In the genomic region with DNA sequence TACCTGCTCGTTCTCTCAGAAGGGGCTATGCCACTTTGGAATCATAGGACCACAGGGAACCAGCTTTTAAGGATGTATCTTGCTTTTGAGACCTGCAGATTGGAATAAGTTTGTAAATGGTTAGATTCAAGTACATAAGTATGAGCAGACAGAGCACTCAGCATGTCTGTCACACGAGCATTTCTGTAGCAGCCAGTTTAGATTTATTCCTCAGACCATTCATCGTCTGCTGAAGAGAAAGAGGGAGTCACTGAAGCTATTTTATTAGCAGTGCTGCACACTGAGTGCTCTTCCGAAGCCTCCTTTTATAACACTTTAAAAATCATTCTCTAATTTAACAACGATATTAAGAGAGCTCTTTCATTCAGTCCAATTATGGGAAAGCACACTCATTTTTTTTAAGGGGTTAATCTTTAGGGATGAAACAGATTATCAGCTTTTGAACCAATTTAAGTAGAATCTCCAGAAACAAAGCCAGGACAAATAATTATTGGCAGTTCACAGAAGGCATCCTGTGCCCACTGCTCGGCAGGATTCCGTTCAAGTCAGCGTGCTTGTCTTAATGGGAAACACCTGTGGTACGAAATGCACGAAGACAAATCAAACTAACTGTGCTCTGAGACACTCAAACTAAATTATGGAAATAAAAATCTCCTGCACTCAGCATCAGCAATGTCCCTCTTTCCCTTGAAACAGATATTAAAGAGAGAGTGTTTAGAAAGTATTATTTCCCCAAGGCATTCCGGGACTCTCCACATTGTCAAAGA, we compare ENCODE assay signal across 15 mouse cellular contexts.
DNase-seq lines count a peak whose midpoint lies in the region; ATAC-seq lines count a peak whose summit lies in the region.
"Had no signal": no experiment of that assay in that cellular context is flagged by ENCODE, and none has a peak within 500 bp of the region (broad histone marks: within the 10 kb centered on the region; RNA-seq: fewer than 3 reads in every experiment).

No protein-coding gene starts in this region.

- no peak overlapping the region for H3K27ac ChIP-seq in embryonic facial prominence, embryonic 14.5 days (replicated peaks; ENCODE audit: low read depth, low read length)
- H3K27ac ChIP-seq: embryonic facial prominence, embryonic 12.5 days; limb, embryonic 15.5 days; macrophage had no signal

- no peak overlapping the region for H3K4me3 ChIP-seq in embryonic facial prominence, embryonic 14.5 days (ENCODE audit: low read depth, low read length)
- H3K4me3 ChIP-seq: embryonic facial prominence, embryonic 12.5 days; limb, embryonic 15.5 days had no signal

- no peaks in the 10 kb centered on the region for H3K9me3 ChIP-seq in embryonic facial prominence, embryonic 14.5 days (ENCODE audit: control insufficient read depth, low read length)
- H3K9me3 ChIP-seq: embryonic facial prominence, embryonic 12.5 days; limb, embryonic 15.5 days had no signal

- H3K36me3 ChIP-seq in embryonic facial prominence, embryonic 14.5 days (ENCODE audit: control insufficient read depth, insufficient read depth, low read length), result no peaks in the 10 kb centered on the region
- H3K36me3 ChIP-seq: embryonic facial prominence, embryonic 12.5 days; limb, embryonic 15.5 days had no signal

- no peaks in the 10 kb centered on the region for H3K4me1 ChIP-seq in embryonic facial prominence, embryonic 14.5 days (ENCODE audit: control insufficient read depth, insufficient read depth, low read length)
- H3K4me1 ChIP-seq: limb, embryonic 15.5 days had no signal

- WGBS in embryonic facial prominence, embryonic 14.5 days, result 25% methylated on average over 11 of the region's 11 CpGs

- peak overlapping the region; percentile 10; the same call in 1 of the 2 replicates for H3K4me2 ChIP-seq in embryonic facial prominence, embryonic 14.5 days (ENCODE audit: low read depth, low read length)
- H3K4me2 ChIP-seq: embryonic facial prominence, embryonic 12.5 days; limb, embryonic 15.5 days had no signal

- H3K27me3 ChIP-seq in embryonic facial prominence, embryonic 14.5 days (replicated peaks; ENCODE audit: control insufficient read depth, insufficient read depth, low read length), result no peaks in the 10 kb centered on the region
- H3K27me3 ChIP-seq: limb, embryonic 15.5 days had no signal

- H3K9ac ChIP-seq in embryonic facial prominence, embryonic 14.5 days (ENCODE audit: low read depth, low read length), result no peak overlapping the region
- H3K9ac ChIP-seq: embryonic facial prominence, embryonic 12.5 days; limb, embryonic 15.5 days had no signal

- no peak for ATAC-seq in embryonic facial prominence, embryonic 14.5 days (ENCODE audit: low read depth)

- peak; percentile 5 for DNase-seq in Muller cell, postnatal 12 days (ENCODE audit: inconsistent ontology term)
- peak; percentile 9 for DNase-seq in NIH3T3 (ENCODE audit: low read depth)
- DNase-seq in embryonic facial prominence, embryonic 14.5 days (ENCODE audit: low spot score), result peak; percentile 66
- DNase-seq in mesoderm, embryonic 11.5 days (ENCODE audit: low read depth, low spot score), result peak; percentile 54
- DNase-seq in cerebellum, postnatal 25 days, result no peak
- no peak for DNase-seq in adrenal gland, postnatal 36 days
- DNase-seq in lung, postnatal 36 days, result no peak
- DNase-seq: cerebellum, adult 8-10 months; heart, postnatal 4 days; kidney, adult 18-20 months; layer of hippocampus, postnatal 36 days; lung, adult 18-20 months had no signal

Comparison
In these comparisons a context has a peak if more than half of its experiments do, and no peak if none do; other contexts are left out.
1. DNase-seq: peak in Muller cell, postnatal 12 days (single experiment), NIH3T3 (single experiment), embryonic facial prominence, embryonic 14.5 days (single experiment) and mesoderm, embryonic 11.5 days (single experiment); none in cerebellum, postnatal 25 days (0 of 2), adrenal gland, postnatal 36 days (0 of 2) and lung, postnatal 36 days (single experiment).